Mouse (Mus musculus) liver, embryonic 11.5 days (tissue): ENCODE measurements around the gene Cnga1. TPM values are rescaled to one million over a fixed set of nuclear protein-coding genes. Genes with fewer than 3 reads are reported as not detected.

Experiments
- ATAC-seq: fragments of 200-750 bp; cut with Nextera tagmentation; replicated peaks from 2 replicates; pipeline ENCODE4 v1.8.0; 2017; ENCODE audit warnings: moderate number of reproducible peaks, mild to moderate bottlenecking, moderate TSS enrichment, moderate library complexity; ENCODE audit not compliant: low FRiP score
- DNase-seq: peaks from one replicate; pipeline ENCODE4 v3.0.0-alpha.2; 2017; ENCODE audit warnings: low spot score
- H3K27ac ChIP-seq: fragments of 300-500 bp; sonication (generic); 2 replicates; pipeline ENCODE4 v1.5.1; 2014; ENCODE audit warnings: mild to moderate bottlenecking, low read depth, low read length, control low read depth
- H3K27me3 ChIP-seq: fragments of 300-500 bp; sonication (generic); replicated peaks from 2 replicates; pipeline ENCODE4 v1.6.1; 2014; ENCODE audit warnings: low read length, mixed read lengths; ENCODE audit not compliant: control insufficient read depth, insufficient read depth
- H3K36me3 ChIP-seq: fragments of 300-500 bp; sonication (generic); 2 replicates; pipeline ENCODE4 v1.6.1; 2014; ENCODE audit warnings: mild to moderate bottlenecking, low read length, moderate library complexity, mixed read lengths; ENCODE audit not compliant: control insufficient read depth, insufficient read depth
- H3K4me1 ChIP-seq: fragments of 300-500 bp; sonication (generic); replicated peaks from 2 replicates; pipeline ENCODE4 v1.6.1; 2014; ENCODE audit warnings: low read length, mixed read lengths; ENCODE audit not compliant: control insufficient read depth, insufficient read depth
- H3K4me2 ChIP-seq: fragments of 300-500 bp; sonication (generic); 2 replicates; pipeline ENCODE4 v1.6.1; 2014; ENCODE audit warnings: mild to moderate bottlenecking, control low read depth, moderate library complexity
- H3K4me3 ChIP-seq: fragments of 300-500 bp; sonication (generic); 2 replicates; pipeline ENCODE4 v1.5.1; 2014; ENCODE audit warnings: low read depth, low read length, control low read depth
- H3K9ac ChIP-seq: fragments of 300-500 bp; sonication (generic); 2 replicates; pipeline ENCODE4 v1.6.1; 2014; ENCODE audit warnings: low read depth, low read length, control low read depth
- H3K9me3 ChIP-seq: fragments of 300-500 bp; sonication (generic); 2 replicates; pipeline ENCODE4 v1.6.1; 2016; ENCODE audit warnings: low read length, inconsistent platforms, mixed read lengths; ENCODE audit not compliant: control insufficient read depth
- WGBS: fragments of 180-500 bp; shearing (Covaris S2); extraction: QIAGEN DNeasy Blood & Tissue Kit; methylation state at CpG from one replicate; pipeline ENCODE4 v1.1.7; 2014; 5-methylcytosine and 5-hydroxymethylcytosine counted together
- polyA plus RNA-seq: library from polyadenylated mRNA; unstranded; fragments of >200 nt; fragmentation: Nextera tagmentation; extraction: Ambion mirVana; gene quantifications from 2 replicates; pipeline ENCODE4 v1.2.1, GENCODE M21; 2014

Gene Cnga1
- not detected in 2 replicates for polyA plus RNA-seq

GRCm38 (mm10) chr5:72644175-72644574 lies at the start of gene Cnga1:
Gene Cnga1 (minus strand): TSS chr5:72644275.
- DNase-seq = no peak
- Histone ChIP-seq H3K9ac (no peak within 1 kb of the TSS), H3K4me2 (no peak within 1 kb of the TSS), H3K27me3 (peaks cover 9% of the 10 kb centered on the region; the same call in 1 of the 2 replicates), H3K9me3 (no peaks in the 10 kb centered on the region), H3K4me1 (no peaks in the 10 kb centered on the region; the same call in 1 of the 2 replicates), H3K36me3 (no peaks in the 10 kb centered on the region), H3K4me3 (no peak within 1 kb of the TSS), H3K27ac (no peak within 1 kb of the TSS)
- no peak for ATAC-seq
- WGBS = 84% methylated on average over 1 of the region's 1 CpGs

- Histone ChIP-seq H3K9me3 (no peaks in the 10 kb centered on the region), H3K9ac (no peak overlapping the region), H3K36me3 (no peaks in the 10 kb centered on the region), H3K27ac (no peak overlapping the region), H3K27me3 (no peaks in the 10 kb centered on the region), H3K4me3 (no peak overlapping the region), H3K4me2 (no peak overlapping the region), H3K4me1 (no peaks in the 10 kb centered on the region)
- no peak for ATAC-seq
- WGBS = 86% methylated on average over 5 of the region's 5 CpGs
- no peak for DNase-seq
Measured at GRCm38 (mm10) chr5:72690516-72690915, 46.4 kb upstream of the Cnga1 start.

GRCm38 (mm10) chr5:72689556-72689955 lies 45.5 kb upstream of the Cnga1 start:
- H3K27me3 ChIP-seq = no peaks in the 10 kb centered on the region
- DNase-seq (no peak), ATAC-seq (no peak)
- H3K27ac ChIP-seq = no peak overlapping the region
- H3K36me3 ChIP-seq = no peaks in the 10 kb centered on the region
- 87% methylated on average over 7 of the region's 7 CpGs for whole genome bisulfite sequencing
- H3K4me2 ChIP-seq = no peak overlapping the region
- H3K9me3 ChIP-seq = no peaks in the 10 kb centered on the region
- H3K4me1 ChIP-seq = no peaks in the 10 kb centered on the region
- no peak overlapping the region for H3K9ac ChIP-seq
- no peak overlapping the region for H3K4me3 ChIP-seq

GRCm38 (mm10) chr5:72681451-72681850 lies 37.4 kb upstream of the Cnga1 start:
- Histone ChIP-seq H3K27ac (no peak overlapping the region), H3K27me3 (no peaks in the 10 kb centered on the region), H3K4me1 (no peaks in the 10 kb centered on the region), H3K4me2 (no peak overlapping the region), H3K9me3 (no peaks in the 10 kb centered on the region), H3K9ac (no peak overlapping the region), H3K4me3 (no peak overlapping the region), H3K36me3 (no peaks in the 10 kb centered on the region)
- WGBS = 83% methylated on average over 6 of the region's 6 CpGs
- DNase-seq = no peak
- no peak for ATAC-seq

- H3K4me2 ChIP-seq = no peak overlapping the region
- H3K27me3 ChIP-seq = no peaks in the 10 kb centered on the region
- no peak for DNase-seq
- 83% methylated on average over 9 of the region's 9 CpGs for WGBS
- no peak overlapping the region for H3K27ac ChIP-seq
- no peaks in the 10 kb centered on the region for H3K4me1 ChIP-seq
- H3K36me3 ChIP-seq = no peaks in the 10 kb centered on the region
- ATAC-seq = no peak
- H3K4me3 ChIP-seq = no peak overlapping the region
- H3K9me3 ChIP-seq = no peaks in the 10 kb centered on the region
- no peak overlapping the region for H3K9ac ChIP-seq
Measured at GRCm38 (mm10) chr5:72674994-72675542, 31.0 kb upstream of the Cnga1 start.

- H3K36me3 ChIP-seq = no peaks in the 10 kb centered on the region
- no peak for ATAC-seq
- WGBS = 81% methylated on average over 8 of the region's 8 CpGs
- H3K9me3 ChIP-seq = no peaks in the 10 kb centered on the region
- H3K27ac ChIP-seq = no peak overlapping the region
- DNase-seq = no peak
- H3K4me3 ChIP-seq = no peak overlapping the region
- no peaks in the 10 kb centered on the region for H3K27me3 ChIP-seq
- H3K4me2 ChIP-seq = no peak overlapping the region
- H3K9ac ChIP-seq = no peak overlapping the region
- H3K4me1 ChIP-seq = no peaks in the 10 kb centered on the region
Measured at GRCm38 (mm10) chr5:72671017-72671699, 27.1 kb upstream of the Cnga1 start.

- Histone ChIP-seq H3K36me3 (no peaks in the 10 kb centered on the region), H3K27me3 (no peaks in the 10 kb centered on the region), H3K9ac (no peak overlapping the region), H3K4me1 (no peaks in the 10 kb centered on the region), H3K4me2 (no peak overlapping the region), H3K27ac (no peak overlapping the region), H3K4me3 (no peak overlapping the region), H3K9me3 (no peaks in the 10 kb centered on the region)
- ATAC-seq (no peak), DNase-seq (no peak)
- WGBS = 84% methylated on average over 9 of the region's 9 CpGs
Measured at GRCm38 (mm10) chr5:72668351-72668750, 24.3 kb upstream of the Cnga1 start.

GRCm38 (mm10) chr5:72666428-72666827 lies 22.4 kb upstream of the Cnga1 start:
- Histone ChIP-seq H3K27ac (no peak overlapping the region), H3K9ac (no peak overlapping the region), H3K4me2 (no peak overlapping the region), H3K4me1 (no peaks in the 10 kb centered on the region), H3K9me3 (no peaks in the 10 kb centered on the region), H3K36me3 (no peaks in the 10 kb centered on the region), H3K4me3 (no peak overlapping the region), H3K27me3 (no peaks in the 10 kb centered on the region)
- WGBS = 74% methylated on average over 7 of the region's 7 CpGs
- ATAC-seq (no peak), DNase-seq (no peak)

GRCm38 (mm10) chr5:72665281-72665680 lies 21.2 kb upstream of the Cnga1 start:
- ATAC-seq (no peak; the same call in 1 of the 2 replicates), DNase-seq (no peak)
- Histone ChIP-seq H3K4me2 (no peak overlapping the region), H3K9ac (no peak overlapping the region), H3K27ac (no peak overlapping the region), H3K4me3 (no peak overlapping the region), H3K27me3 (no peaks in the 10 kb centered on the region), H3K9me3 (no peaks in the 10 kb centered on the region), H3K4me1 (no peaks in the 10 kb centered on the region), H3K36me3 (no peaks in the 10 kb centered on the region)
- 21% methylated on average over 5 of the region's 5 CpGs for WGBS
